9 mouse cellular contexts compared by ENCODE assay signal in genomic region chrX:165362798-165363197, GRCm38 (mm10). TPM values are rescaled to one million over a fixed set of nuclear protein-coding genes. Genes with fewer than 3 reads are reported as not detected.
A peak's percentile ranks its signal among the peaks of the same experiment; 100 is the strongest.
DNase-seq lines count a peak whose midpoint lies in the region; ATAC-seq and TF ChIP-seq lines count a peak whose summit lies in the region.
"Had no signal": no experiment of that assay in that cellular context is flagged by ENCODE, and none has a peak within 500 bp of the region (broad histone marks: within the 10 kb centered on the region; RNA-seq: fewer than 3 reads in every experiment).

No protein-coding gene starts in this region.

- H3K4me2 ChIP-seq in lung, postnatal 0 days (replicated peaks; ENCODE audit: low read depth, low read length) = no peak overlapping the region
- H3K4me2 ChIP-seq: limb, embryonic 15.5 days had no signal

- DNase-seq in adrenal gland, adult (ENCODE audit: inconsistent age in 2 of 2, low spot score in 1 of 2) = peak; percentile 44 to 87
- DNase-seq in adrenal gland, postnatal 4 days (ENCODE audit: low spot score in 2 of 2) = no peak
- peak; percentile 38 to 51 for DNase-seq in lung, adult 18-20 months
- no peak for DNase-seq in lung, postnatal 0 days (ENCODE audit: low spot score)
- DNase-seq in cerebellum, postnatal 36 days = peak; percentile 76 to 85
- peak; percentile 44 to 54 for DNase-seq in layer of hippocampus, postnatal 10 days (ENCODE audit: low spot score in 2 of 2)
- DNase-seq in testis, postnatal 10 days (ENCODE audit: low spot score) = peak; percentile 47
- no peak for DNase-seq in spleen, postnatal 36 days (ENCODE audit: low spot score in 2 of 2)

- TF ChIP-seq CTCF in lung, postnatal 0 days (IDR thresholded peaks at IDR 0.05) = no peak

- H3K4me3 ChIP-seq in lung, postnatal 0 days (ENCODE audit: low read depth, low read length) = no peak overlapping the region
- H3K4me3 ChIP-seq: limb, embryonic 15.5 days had no signal

- H3K36me3 ChIP-seq in lung, postnatal 0 days (ENCODE audit: insufficient read depth, low read length) = no peaks in the 10 kb centered on the region
- H3K36me3 ChIP-seq: limb, embryonic 15.5 days had no signal

- no peaks in the 10 kb centered on the region for H3K9me3 ChIP-seq in lung, postnatal 0 days (ENCODE audit: low read length)
- H3K9me3 ChIP-seq: limb, embryonic 15.5 days had no signal

- WGBS in lung, postnatal 0 days = 36% methylated on average over 1 of the region's 1 CpGs

- H3K27me3 ChIP-seq in lung, postnatal 0 days (replicated peaks; ENCODE audit: insufficient read depth, low read length) = no peaks in the 10 kb centered on the region
- H3K27me3 ChIP-seq: limb, embryonic 15.5 days had no signal

- no peak overlapping the region for H3K27ac ChIP-seq in lung, postnatal 0 days (ENCODE audit: low read length)
- H3K27ac ChIP-seq: limb, embryonic 15.5 days had no signal

- H3K9ac ChIP-seq in lung, postnatal 0 days (replicated peaks; ENCODE audit: low read depth) = no peak overlapping the region
- H3K9ac ChIP-seq: limb, embryonic 15.5 days had no signal

- ATAC-seq in lung, postnatal 0 days = no peak

- H3K4me1 ChIP-seq in lung, postnatal 0 days (ENCODE audit: insufficient read depth, low read depth, low read length) = no peaks in the 10 kb centered on the region
- H3K4me1 ChIP-seq: limb, embryonic 15.5 days had no signal

- no peak for TF ChIP-seq EP300 in lung, postnatal 0 days (IDR thresholded peaks at IDR 0.05)

RNA-seq across cellular contexts. Expression of gene Glra2, which starts 35.6 kb away (rescaled TPM):
- under 1 TPM in 1 of 2 experiments, not detected in 1; 0.37 TPM for total RNA-seq in adrenal gland, postnatal 4 days (2021)
- not detected in 2 replicates for polyA plus RNA-seq in lung, postnatal 0 days (2015; fragmentation: Nextera tagmentation; extraction: Ambion mirVana)
- 10 to 100 TPM; 29.3 to 30.6 TPM for total RNA-seq in layer of hippocampus, postnatal 10 days (2021)

Comparison
In these comparisons a context has a peak if more than half of its experiments do, and no peak if none do; other contexts are left out.
1. DNase-seq: peak in adrenal gland, adult (2 of 2), lung, adult 18-20 months (2 of 2), cerebellum, postnatal 36 days (2 of 2), layer of hippocampus, postnatal 10 days (2 of 2) and testis, postnatal 10 days (single experiment); none in adrenal gland, postnatal 4 days (0 of 2), lung, postnatal 0 days (single experiment) and spleen, postnatal 36 days (0 of 2).
2. RNA of gene Glra2, which starts 35.6 kb away (total RNA-seq): 29.3 to 30.6 TPM in layer of hippocampus, postnatal 10 days; 0.37 TPM in adrenal gland, postnatal 4 days; every median in the first group is over 10 times any median in the second.